Mouse (Mus musculus): ENCODE results near the gene Clcnkb. TPM values are rescaled to one million over a fixed set of nuclear protein-coding genes. Genes with fewer than 3 reads are reported as not detected.
A peak's percentile ranks its signal among the peaks of the same experiment; 100 is the strongest.

Clcnkb gene
- polyA plus RNA-seq, 1 experiment from 2014 or later, result 0.99 TPM

DNA sequence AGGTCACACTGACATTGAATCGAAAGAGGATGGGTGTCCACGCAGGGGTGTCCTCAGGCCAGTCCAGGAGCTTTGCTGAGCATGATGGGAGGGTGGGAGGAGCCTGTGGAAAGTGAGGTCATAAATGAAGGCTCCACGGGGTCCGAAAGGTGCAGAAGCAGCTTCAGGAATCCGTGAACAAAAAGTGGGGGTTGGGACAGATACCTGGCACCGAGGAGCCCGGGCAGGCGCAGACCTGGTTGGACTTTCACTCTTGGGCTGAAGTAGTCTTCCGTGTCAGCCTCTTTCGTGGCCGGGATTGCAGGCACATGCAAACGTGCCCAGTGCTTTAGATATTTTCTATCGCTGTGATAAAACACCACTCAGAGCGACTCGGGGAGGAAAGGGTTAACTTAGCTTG is 15.6 kb downstream of the Clcnkb start:
- Histone ChIP-seq H3K27me3 (replicated peaks) (peaks cover 37% of the 10 kb centered on the region), H3K9me3 (no peaks in the 10 kb centered on the region), H3K36me3 (no peaks in the 10 kb centered on the region), H3K4me2 (no peak overlapping the region), H3K4me3 (no peak overlapping the region), H3K27ac (replicated peaks) (no peak overlapping the region), H3K4me1 (peaks cover 9% of the 10 kb centered on the region), H3K9ac (no peak overlapping the region)
- ATAC-seq (ENCODE audit: extremely low read depth, insufficient number of reproducible peaks, low FRiP score, low TSS enrichment), result no peak
- 78% methylated on average over 15 of the region's 15 CpGs for WGBS

DNA sequence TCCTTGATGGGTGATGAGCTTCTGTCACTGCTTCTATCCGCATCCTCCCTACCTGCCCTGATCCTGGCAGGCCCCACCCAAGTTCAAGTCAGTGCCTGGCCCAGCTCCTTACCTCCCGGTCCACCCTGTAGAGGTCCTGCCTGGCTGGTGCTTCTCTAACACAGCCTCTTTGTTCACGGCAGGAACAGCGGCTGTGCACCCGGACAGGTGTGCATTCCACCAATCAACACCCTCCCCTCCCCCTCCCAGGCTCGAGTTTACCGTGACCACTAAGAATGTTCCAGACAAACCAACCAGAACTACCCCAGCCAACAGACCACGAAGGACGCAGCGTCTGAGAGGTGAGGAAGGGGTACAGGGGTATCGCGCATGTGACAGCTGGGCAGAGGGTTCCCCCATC is 17.3 kb downstream of the Clcnkb start, which contains the start of gene Clcnka:
TSS of gene Clcnka (minus strand) at position 180 of the 400 bp plus-strand sequence.
- H3K4me1 ChIP-seq, result peaks cover 9% of the 10 kb centered on the region; the same call in 1 of the 2 replicates
- no peak within 1 kb of the TSS for H3K4me3 ChIP-seq
- no peak within 1 kb of the TSS for H3K4me2 ChIP-seq
- ATAC-seq (ENCODE audit: extremely low read depth, insufficient number of reproducible peaks, low FRiP score, low TSS enrichment), result no peak
- H3K9me3 ChIP-seq, result no peaks in the 10 kb centered on the region
- 49% methylated on average over 12 of the region's 12 CpGs for WGBS
- no peaks in the 10 kb centered on the region for H3K36me3 ChIP-seq
- no peak within 1 kb of the TSS for H3K27ac ChIP-seq (replicated peaks)
- H3K9ac ChIP-seq, result no peak within 1 kb of the TSS; the same call in 1 of the 2 replicates
- peaks cover 38% of the 10 kb centered on the region for H3K27me3 ChIP-seq (replicated peaks)

DNA sequence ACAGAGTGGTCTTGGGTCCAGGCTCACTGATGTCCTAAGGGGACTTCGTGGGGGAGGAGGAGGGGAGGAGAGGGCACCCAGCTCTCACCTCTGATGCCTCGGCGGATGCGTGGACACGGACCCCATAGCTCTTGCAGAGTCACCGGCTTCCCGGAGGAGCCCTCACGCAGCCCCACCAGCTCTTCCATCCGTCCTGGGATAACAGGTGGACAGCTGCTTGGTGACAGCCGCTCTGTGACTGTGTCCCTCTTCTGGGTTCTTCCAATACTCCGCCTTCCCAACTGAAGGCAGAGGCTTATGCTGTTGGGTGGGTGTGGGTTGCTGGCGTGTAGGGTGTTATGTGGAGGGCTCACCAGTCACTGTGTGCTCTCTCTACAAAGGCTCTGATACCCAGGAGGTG is 18.0 kb downstream of the Clcnkb start:
- H3K36me3 ChIP-seq, result no peaks in the 10 kb centered on the region
- no peak overlapping the region for H3K4me3 ChIP-seq
- WGBS, result 75% methylated on average over 12 of the region's 12 CpGs
- peaks cover 9% of the 10 kb centered on the region; the same call in 1 of the 2 replicates for H3K4me1 ChIP-seq
- H3K4me2 ChIP-seq, result no peak overlapping the region
- no peak overlapping the region for H3K27ac ChIP-seq (replicated peaks)
- no peak overlapping the region for H3K9ac ChIP-seq
- peaks cover 38% of the 10 kb centered on the region for H3K27me3 ChIP-seq (replicated peaks)
- ATAC-seq (ENCODE audit: extremely low read depth, insufficient number of reproducible peaks, low FRiP score, low TSS enrichment), result no peak
- no peaks in the 10 kb centered on the region for H3K9me3 ChIP-seq

DNA sequence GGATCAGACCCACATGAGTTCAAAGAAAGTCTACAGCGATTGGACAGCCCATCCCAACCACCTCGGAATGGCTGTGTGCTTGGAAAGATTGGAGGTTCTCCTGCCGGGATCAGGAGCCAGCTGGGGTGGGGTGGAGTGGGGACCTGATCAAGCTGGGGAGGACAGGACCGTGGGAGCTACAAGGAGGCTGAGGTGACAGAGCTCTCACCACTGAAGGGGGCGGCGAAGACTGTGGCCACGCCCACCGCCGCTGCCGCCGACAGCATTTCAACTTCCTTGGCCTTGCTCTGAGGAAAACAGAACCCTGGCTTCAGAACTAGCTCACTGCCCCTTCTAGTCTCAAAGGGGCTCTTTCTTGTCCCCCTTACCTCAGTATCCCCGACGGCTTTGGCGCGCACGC is 21.1 kb downstream of the Clcnkb start:
- 15% methylated on average over 16 of the region's 16 CpGs for WGBS
- peak overlapping the region; percentile 63 for H3K9ac ChIP-seq
- H3K4me3 ChIP-seq, result peak overlapping the region; percentile 23

DNA sequence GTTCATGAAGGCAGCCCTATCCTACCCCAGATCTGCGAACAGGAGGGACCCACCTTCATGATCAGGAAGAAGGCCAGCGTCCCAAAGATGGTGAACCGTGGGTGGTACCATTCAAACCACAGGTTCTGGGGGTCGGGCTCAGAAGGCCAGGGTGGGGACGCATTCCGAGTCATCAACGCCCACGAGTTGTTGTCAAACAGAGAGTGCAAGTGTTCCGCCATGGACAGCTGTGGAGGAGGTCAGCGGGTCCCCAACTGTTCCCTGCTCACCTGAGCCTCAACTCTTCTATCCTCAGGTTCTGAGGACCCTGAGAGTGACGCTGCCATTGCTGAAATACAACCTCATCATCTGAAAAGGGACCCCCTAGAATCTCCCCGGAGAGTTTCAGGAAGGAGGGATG is 24.5 kb downstream of the Clcnkb start:
- Histone ChIP-seq H3K9me3 (no peaks in the 10 kb centered on the region), H3K9ac (no peak overlapping the region), H3K4me1 (peaks cover 12% of the 10 kb centered on the region; the same call in 1 of the 2 replicates), H3K36me3 (no peaks in the 10 kb centered on the region), H3K27ac (replicated peaks) (no peak overlapping the region), H3K4me3 (no peak overlapping the region), H3K27me3 (replicated peaks) (peaks cover 34% of the 10 kb centered on the region), H3K4me2 (no peak overlapping the region)
- WGBS, result 72% methylated on average over 12 of the region's 12 CpGs
- ATAC-seq (ENCODE audit: extremely low read depth, insufficient number of reproducible peaks, low FRiP score, low TSS enrichment), result no peak

More for the DNA sequence above, 21.1 kb downstream of the Clcnkb start:
- Histone ChIP-seq H3K36me3 (no peaks in the 10 kb centered on the region), H3K9me3 (no peaks in the 10 kb centered on the region), H3K27ac (replicated peaks) (no peak overlapping the region), H3K4me1 (peaks cover 9% of the 10 kb centered on the region; the same call in 1 of the 2 replicates), H3K27me3 (replicated peaks) (peaks cover 51% of the 10 kb centered on the region), H3K4me2 (peak overlapping the region; percentile 58)
- no peak for ATAC-seq (ENCODE audit: extremely low read depth, insufficient number of reproducible peaks, low FRiP score, low TSS enrichment)

DNA sequence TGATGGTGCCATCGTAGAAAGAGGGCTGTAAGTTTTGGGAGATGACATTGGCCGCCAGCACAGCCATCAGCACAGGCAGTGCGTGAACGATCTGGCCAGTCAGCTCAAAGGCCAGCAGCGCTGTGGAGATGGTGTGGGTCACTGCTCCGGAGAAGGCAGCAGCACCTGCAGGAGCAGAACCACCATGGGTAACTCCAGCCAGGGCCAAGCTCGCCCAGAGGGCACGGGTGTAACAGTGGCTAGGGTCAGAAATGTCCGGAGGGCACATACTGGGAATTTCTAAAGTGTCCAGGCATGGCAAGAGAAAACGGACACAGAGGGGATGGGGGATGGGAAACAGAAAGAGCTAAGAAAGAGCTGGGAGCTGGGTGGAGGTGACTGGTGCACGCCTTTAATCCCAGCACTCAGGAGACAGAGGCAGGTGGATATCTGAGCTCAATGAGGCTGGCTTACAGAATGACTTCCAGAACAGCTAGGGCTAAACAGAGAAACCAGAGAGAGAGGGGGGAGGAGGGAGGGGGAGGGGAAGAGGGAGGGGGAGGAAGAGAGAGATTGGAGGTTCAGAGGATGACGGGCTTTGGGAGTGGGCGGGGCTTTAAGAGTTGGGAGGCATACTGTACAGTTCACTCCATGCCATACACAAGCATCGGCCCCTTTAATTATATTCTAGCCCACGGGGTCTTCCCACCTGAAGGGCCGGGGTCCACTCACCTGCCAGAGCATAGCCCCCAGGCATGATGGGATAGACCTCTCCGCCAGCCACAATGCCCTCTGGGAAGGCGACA is 26.3 kb downstream of the Clcnkb start:
- Histone ChIP-seq H3K27ac (replicated peaks) (no peak overlapping the region), H3K4me3 (no peak overlapping the region), H3K9me3 (no peaks in the 10 kb centered on the region), H3K27me3 (replicated peaks) (peaks cover 26% of the 10 kb centered on the region), H3K36me3 (no peaks in the 10 kb centered on the region), H3K4me1 (peaks cover 9% of the 10 kb centered on the region; the same call in 1 of the 2 replicates), H3K4me2 (no peak overlapping the region), H3K9ac (no peak overlapping the region)
- ATAC-seq (ENCODE audit: extremely low read depth, insufficient number of reproducible peaks, low FRiP score, low TSS enrichment), result no peak
- WGBS, result 62% methylated on average over 18 of the region's 18 CpGs

DNA sequence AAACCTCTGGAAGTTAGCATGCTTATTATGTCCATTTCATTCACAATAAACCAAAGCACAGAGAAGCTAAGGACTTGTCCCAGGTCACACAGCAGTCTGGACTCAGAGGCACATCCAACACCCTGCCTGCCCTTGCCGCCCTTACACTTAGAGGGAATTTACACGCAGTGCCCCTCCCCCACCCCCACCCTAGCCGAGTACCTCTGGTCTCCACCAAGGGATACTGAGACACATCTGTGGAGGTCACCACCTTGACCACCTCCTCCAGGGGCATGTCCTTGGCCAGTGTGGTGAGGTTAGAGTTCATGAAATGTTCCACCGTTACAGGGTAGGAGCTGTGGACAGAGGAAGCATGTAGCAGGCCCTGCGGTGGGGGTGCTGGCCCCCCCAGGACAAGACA is 27.9 kb downstream of the Clcnkb start:
- Histone ChIP-seq H3K27ac (replicated peaks) (no peak overlapping the region), H3K9me3 (no peaks in the 10 kb centered on the region), H3K4me3 (no peak overlapping the region), H3K27me3 (replicated peaks) (peaks cover 38% of the 10 kb centered on the region), H3K4me2 (no peak overlapping the region), H3K4me1 (peaks cover 8% of the 10 kb centered on the region), H3K9ac (no peak overlapping the region), H3K36me3 (no peaks in the 10 kb centered on the region)
- 60% methylated on average over 5 of the region's 5 CpGs for WGBS
- no peak for ATAC-seq (ENCODE audit: extremely low read depth, insufficient number of reproducible peaks, low FRiP score, low TSS enrichment)

DNA sequence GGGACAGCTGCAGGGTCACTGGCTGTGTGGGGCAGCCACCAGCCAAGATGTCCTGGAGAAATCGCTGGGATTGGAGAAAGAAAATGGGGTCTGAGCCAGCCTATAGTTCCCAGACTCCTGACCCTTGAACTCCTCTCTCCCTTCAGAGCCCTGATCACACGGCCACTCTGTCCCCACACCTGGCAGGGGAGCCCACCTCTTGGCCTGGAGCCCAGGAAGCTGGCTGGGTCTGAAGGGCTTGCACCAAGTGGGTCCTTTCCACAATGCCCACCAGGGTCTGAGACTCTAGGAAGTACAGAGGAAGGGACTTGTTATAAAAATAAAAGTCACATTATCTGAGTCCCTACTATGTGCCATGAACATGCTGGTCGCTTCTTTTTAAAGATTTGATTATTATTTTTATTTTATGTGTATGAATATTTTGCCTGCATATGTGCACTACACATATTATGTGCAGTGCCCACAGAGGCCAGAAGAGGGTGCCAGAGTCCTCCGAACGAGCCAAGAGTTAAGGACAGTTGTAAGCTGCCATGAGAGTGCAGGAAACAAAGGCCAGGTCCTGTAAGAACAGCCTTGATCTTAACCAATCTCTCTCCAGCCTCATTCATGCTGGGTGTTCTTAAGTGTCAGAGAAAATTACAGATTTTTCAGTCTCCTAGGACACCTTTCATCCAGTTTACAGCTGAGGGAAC is 28.6 kb downstream of the Clcnkb start:
- WGBS, result 14% methylated on average over 5 of the region's 5 CpGs
- no peak for ATAC-seq (ENCODE audit: extremely low read depth, insufficient number of reproducible peaks, low FRiP score, low TSS enrichment)
- H3K4me2 ChIP-seq, result no peak overlapping the region

DNA sequence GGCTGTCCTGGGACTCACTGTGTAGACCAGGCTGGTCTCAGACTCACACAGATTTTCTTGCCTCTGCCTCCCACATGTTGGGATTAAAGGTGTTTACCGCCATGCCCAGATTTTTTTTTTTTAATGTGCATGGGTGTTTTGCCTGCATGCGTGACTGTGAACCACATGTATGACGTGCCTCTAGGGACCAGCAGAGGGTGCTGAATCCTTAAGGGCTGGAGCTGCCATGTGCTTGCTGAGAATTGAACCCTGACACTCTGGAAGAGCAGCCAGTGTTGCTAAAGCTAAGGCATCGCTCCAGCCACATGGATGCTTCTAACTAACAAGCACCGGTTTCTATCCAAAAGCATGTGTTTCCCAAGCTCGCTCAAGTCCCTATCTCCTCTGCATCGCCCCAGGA is 29.7 kb downstream of the Clcnkb start:
- peaks cover 46% of the 10 kb centered on the region for H3K27me3 ChIP-seq (replicated peaks)
- no peak for ATAC-seq (ENCODE audit: extremely low read depth, insufficient number of reproducible peaks, low FRiP score, low TSS enrichment)
- no peaks in the 10 kb centered on the region for H3K36me3 ChIP-seq
- no peak overlapping the region for H3K4me2 ChIP-seq
- H3K9ac ChIP-seq, result no peak overlapping the region
- peaks cover 19% of the 10 kb centered on the region for H3K4me1 ChIP-seq
- no peak overlapping the region for H3K27ac ChIP-seq (replicated peaks)
- H3K9me3 ChIP-seq, result no peaks in the 10 kb centered on the region
- H3K4me3 ChIP-seq, result no peak overlapping the region
- WGBS, result 70% methylated on average over 7 of the region's 7 CpGs

More for the DNA sequence above, 28.6 kb downstream of the Clcnkb start:
- H3K27me3 ChIP-seq (replicated peaks), result peaks cover 41% of the 10 kb centered on the region
- no peaks in the 10 kb centered on the region for H3K36me3 ChIP-seq
- no peak overlapping the region for H3K9ac ChIP-seq
- peaks cover 15% of the 10 kb centered on the region for H3K4me1 ChIP-seq
- H3K4me3 ChIP-seq, result no peak overlapping the region
- H3K9me3 ChIP-seq, result no peaks in the 10 kb centered on the region
- H3K27ac ChIP-seq (replicated peaks), result no peak overlapping the region

DNA sequence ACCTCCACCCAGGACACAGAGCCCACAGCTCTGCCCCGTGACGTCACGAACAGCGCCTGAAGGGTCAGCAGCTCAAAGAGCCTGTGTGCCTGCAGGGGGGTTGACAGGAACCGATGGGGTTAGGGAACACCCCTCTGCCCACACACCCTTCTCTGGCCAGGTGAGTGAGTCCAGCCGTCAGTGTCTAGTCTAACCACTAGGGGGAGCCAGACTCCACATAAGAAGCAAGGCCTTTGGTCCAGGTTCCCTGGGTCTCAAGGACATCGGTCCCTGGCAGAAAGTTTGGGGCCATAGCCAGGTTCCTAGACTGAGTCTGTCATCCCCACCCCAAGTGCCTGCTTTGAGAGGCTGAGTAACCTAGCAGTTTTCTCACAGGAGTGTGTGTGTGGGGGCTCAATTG is 30.5 kb downstream of the Clcnkb start:
- Histone ChIP-seq H3K9ac (no peak overlapping the region), H3K27me3 (replicated peaks) (peaks cover 51% of the 10 kb centered on the region), H3K4me1 (peaks cover 19% of the 10 kb centered on the region), H3K36me3 (no peaks in the 10 kb centered on the region), H3K4me2 (no peak overlapping the region), H3K4me3 (no peak overlapping the region), H3K9me3 (no peaks in the 10 kb centered on the region), H3K27ac (replicated peaks) (no peak overlapping the region)
- ATAC-seq (ENCODE audit: extremely low read depth, insufficient number of reproducible peaks, low FRiP score, low TSS enrichment), result no peak
- 2% methylated on average over 7 of the region's 7 CpGs for WGBS

DNA sequence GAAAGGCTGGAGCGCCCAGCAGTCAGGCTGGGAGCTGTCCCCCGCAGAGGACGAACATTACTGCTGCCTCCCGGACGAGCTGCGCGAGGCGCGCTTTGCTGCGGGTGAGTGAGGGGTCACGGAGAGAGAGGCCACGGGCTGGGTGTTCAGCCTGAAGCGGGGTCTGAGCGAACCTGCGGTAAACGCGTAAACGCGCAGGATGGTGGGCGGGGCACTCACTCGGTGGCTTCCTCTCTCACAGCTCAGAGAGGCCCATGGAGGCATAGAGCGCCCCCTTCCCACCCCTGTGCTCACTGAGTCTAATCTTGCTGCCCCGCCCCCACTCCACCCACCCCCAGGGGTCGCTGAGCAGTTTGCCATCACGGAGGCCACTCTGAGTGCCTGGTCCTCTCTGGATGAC is 33.4 kb downstream of the Clcnkb start:
- Histone ChIP-seq H3K9ac (peak overlapping the region; percentile 75), H3K36me3 (no peaks in the 10 kb centered on the region), H3K4me2 (peak overlapping the region; percentile 80), H3K4me3 (peak overlapping the region; percentile 51), H3K9me3 (no peaks in the 10 kb centered on the region), H3K27ac (replicated peaks) (no peak overlapping the region), H3K4me1 (peaks cover 16% of the 10 kb centered on the region), H3K27me3 (replicated peaks) (peaks cover 60% of the 10 kb centered on the region)
- WGBS, result under 1% methylated on average over 25 of the region's 25 CpGs
- ATAC-seq (ENCODE audit: extremely low read depth, insufficient number of reproducible peaks, low FRiP score, low TSS enrichment), result no peak
